Mouse (Mus musculus) brain, embryonic 18.5 days (tissue): ENCODE measurements around the gene Gsdme.

Experiments
- DNase-seq: peaks from one replicate; pipeline ENCODE4 v3.0.0-alpha.2; 2012; ENCODE audit warnings: low read depth, low spot score

The Gsdme gene

DNA sequence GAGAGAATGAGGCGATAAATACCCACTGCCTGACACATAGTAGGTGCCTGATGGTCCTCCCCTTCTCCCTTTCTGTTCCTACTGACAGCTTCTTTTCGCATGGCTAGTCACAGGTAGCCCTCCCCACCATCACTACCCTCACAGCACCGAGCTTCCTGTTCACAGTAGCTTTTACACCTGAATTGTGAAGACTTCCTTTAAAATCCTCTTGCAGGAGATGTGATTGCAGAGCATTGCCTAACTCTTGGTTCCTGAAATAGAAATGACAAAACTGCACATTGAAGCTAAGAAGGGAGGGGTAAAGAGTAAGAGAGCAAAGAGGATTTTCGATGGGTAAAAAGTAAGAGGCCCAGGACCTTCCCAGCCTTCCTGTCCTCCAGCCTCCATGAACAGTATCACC is 18.7 kb downstream of the Gsdme start:
- DNase-seq, result no peak

DNA sequence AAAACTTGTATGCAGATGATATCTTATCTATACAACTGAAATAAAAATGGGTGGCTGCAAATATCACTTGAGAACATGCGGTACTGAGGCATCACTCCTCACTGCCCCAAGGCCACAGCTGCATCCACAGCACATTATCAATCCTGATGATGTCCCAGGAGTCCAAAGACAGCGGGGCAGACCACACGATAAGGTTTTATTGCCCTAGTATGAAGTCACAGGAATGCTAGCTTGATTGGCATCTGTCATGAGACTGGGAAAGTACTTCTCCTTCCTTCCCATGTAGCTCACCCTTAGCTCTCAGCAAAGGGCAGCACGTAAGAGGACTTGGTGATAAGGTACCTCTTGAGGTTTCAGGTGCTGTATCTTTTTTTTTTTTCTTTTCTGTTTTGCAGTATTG is 19.5 kb downstream of the Gsdme start:
- DNase-seq, result no peak

DNA sequence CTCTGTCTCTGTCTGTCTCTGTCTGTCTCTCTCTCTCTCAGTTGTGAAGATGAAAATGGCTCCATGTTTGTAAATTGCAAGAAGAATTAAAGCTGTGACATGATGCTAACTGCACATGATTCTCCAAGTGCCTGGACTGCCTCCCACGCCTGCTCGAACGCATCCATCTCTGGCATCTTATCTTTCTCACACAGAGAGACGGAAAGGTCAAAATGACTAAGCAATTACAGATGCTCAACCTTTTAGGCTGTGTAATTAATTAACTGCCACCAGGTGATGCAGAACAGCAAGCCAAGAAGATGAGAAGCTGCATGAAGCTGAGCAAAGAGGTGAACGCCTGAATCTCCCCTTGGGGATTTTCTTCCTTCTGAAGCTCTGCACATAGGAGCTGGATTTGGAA is 23.2 kb downstream of the Gsdme start:
- no peak for DNase-seq

DNA sequence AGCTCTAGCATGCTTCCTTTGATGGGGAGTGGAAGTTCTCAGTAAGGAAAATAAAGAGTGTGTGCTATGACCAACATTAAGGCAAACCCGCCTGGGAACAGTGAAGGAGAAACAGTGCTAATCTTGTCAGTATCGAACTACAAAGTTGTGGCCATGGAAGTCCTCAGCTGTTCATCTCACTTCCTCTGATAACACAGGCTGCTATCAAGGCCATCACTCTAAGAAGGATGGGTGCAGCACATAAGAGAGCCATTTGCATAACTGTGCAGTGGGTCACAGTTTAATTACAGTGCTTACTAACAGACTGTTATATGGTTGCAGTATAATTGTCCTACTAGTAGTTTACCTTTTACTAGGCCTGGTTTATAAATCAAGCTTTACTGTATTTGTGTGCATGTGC is 23.8 kb downstream of the Gsdme start:
- DNase-seq, result no peak

DNA sequence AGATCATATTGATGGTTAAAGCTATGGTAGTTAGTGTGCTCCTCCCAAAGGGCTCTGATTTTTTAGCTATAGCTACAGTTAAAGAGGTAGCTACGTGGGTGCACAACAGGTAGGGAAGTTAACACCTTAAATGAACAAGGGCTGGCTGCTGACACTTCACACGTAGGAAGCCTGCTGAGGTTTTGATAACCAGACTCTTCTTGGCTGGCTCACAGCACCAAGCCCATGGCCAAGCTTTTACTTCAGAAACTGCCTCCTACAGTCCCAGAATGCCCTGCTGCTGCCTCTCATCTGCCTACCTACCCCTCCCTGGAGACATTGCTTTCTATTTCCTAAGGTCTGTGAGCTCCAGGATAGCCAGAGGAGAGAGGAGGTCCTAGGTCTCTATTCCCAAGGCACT is 25.7 kb downstream of the Gsdme start:
- no peak for DNase-seq

DNA sequence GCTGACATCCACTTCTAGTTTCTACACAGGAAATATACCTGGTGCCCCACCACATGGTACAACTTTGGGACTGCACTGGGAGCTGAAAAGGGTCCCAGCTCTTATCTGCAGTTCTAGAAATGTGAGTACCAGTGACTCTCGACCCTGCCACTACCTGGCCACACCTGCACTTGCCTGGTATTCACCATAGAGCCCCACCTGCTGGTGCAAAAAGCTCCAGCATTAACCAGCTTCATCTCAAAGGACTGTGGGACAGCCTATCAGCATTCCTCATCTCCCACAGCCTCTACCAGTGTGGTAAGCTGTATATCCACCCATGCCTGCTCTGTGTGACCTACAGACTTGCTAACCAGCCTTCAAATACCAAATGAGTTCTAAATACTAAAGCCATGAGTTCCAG is 30.7 kb downstream of the Gsdme start:
- DNase-seq, result no peak

DNA sequence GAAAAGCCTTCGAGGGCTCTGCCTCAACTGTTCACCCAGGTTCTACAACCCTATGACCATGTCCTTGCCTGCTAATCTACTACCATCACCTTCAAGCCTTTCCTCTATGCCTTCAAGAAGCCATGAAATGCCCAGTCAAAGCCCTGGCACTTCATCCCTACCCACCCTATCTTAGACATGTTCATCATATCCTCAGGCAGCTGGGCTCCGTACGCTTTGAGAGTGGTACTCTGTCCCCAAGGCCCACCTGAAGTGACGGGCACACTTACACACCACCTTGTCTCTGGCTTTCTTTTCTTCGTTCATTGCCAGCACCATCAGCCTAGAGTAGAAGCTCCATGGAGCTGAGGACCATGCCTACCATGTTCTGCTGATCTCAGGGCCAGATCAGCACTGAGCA is 32.4 kb downstream of the Gsdme start:
- no peak for DNase-seq

DNA sequence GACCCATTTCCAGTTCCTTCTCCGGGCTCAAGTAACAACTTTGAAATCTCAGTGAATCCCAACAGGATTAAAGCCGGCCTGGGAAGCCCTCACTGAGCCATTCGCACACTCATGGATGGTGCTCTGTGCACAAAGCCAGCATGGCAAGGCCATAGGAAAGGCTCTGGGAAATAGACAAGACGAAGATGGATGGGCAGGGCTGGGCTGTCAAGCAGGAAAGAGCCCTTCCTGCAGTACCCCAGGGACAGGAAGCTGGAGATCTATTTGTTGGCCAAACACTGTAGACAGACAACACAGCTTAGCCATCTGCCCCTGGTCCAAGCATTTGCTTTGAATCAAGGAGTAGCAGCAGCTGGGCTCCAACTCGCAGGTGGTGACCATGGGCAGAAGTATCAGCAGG is 35.5 kb downstream of the Gsdme start:
- no peak for DNase-seq

DNA sequence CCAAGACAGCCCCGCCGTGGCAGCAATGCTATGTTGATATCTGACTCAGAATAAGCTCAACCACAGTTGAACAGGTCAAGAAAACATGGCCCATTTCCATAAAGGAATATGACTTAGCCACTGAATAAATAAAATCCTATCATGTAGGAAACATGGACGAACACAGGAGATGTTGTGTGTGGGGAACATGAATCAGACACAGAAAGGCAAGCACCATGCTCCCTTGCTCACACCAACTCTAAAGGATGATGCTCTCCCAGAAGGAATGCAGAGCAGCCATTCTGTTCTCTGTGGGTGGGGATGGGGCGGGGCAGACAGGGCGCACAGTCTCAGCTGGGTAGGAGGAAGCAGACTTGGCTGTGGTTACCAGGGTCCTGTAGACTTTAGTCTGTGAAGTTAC is 38.4 kb downstream of the Gsdme start:
- DNase-seq, result no peak

DNA sequence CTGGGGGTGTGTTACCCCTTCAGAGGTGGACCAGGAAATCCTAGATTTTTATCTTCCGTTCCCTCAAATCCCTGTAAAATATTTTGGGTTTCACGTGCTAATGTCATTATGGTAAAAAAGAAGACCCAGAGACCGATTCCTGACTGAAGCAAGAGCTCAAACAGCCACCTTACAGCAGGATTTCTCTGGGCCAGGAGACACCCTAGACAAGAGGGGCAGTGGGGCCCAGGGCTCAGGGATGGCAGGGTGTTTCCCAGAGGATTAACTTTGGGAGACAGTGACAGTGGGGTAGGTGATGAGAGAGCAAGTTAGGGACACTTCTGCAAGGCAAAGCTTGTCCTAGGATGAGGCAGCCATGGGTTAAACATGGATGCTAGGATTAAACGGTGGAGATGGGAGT is 40.1 kb downstream of the Gsdme start:
- DNase-seq, result no peak

DNA sequence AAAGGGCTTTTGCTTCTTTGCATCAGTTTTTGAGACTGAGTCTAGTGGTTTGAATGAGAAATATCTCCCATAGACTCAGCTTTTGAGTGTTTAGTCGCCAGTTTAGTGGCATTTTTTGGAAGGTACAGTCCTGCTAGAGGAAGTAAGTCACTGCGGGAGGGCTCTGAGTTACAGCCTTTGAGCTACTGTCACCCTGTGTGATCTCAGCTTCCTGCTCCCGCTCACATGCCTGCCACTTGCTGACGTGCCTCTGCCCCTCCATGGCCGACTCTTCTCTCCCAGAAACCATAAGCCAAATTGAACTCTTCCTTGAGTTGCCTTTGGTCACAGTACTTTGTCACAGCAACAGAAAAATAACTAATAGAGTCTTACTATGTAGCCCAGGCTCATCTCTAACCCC is 40.7 kb downstream of the Gsdme start:
- no peak for DNase-seq

DNA sequence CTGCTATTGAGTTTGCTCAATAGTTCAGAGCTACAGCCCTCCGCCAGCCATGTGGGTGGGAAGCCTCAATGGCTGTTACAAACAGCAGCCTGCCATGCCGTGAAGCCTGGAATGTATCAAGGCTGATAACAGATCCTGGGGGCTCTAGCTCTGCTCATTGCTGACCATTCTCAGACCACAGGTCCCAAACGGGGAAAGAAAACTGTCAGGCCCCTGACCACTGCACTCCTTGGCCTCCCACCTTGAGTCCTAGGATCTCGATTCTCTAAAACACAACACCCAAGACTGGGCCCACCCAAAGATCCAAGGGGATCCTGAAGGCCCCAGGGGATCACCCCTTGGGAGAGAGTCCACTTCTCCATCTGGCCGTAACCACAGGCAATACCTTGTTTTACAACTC is 41.3 kb downstream of the Gsdme start:
- DNase-seq, result no peak

DNA sequence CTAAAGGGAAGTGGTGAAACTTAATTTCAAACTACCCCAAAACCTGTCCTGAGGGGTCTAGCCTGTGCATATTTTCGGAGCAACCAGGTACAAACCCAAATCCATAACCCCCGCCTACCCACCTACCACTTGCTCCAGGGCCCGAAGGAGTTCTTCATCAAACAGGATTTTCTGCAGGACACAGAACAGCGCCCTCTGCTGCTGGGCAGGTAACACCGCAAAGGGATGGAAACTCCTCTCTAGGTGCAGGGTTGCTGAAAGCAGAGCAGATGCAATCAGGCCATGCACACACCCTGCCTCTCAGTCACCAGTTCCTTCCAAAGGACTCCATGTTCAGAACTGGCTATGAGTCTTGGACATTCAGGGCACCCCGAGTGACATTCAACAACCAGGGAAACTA is 42.8 kb downstream of the Gsdme start:
- DNase-seq, result no peak

DNA sequence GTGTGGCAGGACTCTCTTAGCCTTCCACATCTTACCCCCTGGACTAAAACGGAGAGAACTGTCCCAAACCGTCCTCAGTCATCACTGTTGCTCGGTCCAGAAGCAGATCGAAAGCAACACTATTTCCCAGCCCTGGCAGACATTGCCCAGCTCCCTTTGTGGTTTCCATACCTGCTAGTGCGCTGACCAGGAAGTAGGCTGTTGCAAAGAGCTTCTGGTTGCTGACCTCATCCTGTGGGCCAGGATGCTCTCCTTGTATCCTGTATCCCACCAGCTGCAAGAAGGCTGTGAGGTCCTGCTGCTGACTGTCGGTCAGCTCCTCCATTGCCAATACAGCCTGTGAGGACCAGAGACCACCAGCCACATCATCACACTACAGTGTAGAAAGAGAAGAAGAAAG is 44.6 kb downstream of the Gsdme start:
- DNase-seq, result no peak

DNA sequence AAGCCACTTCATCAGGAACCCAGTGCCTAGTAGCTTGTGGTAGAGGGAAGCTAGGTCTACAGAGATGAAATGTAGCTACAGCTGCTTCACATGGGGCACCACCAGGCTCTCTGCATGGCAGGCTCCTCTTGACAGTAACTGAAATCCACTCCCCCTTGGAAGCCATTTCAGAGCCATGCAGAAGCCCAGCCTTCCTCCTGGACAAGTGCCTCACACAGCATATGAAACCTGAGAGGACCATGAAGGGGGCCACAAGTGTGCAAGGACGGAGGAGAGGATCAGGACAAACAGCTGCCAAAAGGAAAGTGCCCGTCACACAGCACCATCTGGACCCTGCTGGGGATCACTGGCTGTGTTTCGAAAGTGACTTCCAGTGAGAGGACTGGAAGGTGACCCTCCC is 45.0 kb downstream of the Gsdme start:
- no peak for DNase-seq

DNA sequence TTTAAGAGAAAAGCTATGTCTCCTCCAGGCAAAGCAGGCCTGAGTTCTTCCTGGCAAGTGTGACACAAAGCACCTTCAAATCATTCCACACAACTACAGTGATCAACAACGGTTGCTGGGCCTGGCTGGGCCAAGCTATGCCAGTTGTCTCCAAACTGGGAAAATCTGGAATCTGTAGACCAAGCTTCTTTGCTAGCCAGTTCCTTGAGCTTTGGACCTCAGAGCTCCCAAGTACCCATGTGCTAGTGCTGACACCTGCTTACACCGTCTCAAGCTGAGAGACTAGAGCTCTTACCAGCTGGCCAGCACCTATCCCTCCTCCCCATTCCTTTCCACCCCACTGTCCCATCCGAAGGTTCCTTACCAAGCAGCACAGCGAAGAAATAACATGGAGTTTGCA is 47.7 kb downstream of the Gsdme start:
- no peak for DNase-seq

DNA sequence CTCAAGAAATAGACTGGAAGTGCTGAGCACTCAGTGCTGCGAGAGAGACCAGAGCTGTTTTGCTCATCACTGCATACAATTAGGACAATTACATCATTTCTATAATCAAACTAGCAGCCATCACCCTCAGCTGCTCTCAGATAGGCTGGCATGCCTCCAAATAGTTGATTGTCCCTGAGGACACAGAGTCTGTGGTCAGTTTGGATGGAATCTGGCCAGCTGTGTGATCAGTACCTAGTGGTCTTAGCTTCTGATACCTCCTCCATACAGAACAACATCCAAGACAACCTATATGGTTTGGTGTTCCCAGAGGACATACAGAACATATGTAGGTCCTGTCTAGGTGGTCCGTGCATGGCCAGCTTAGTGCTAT is 48.3 kb downstream of the Gsdme start:
- DNase-seq, result no peak

DNA sequence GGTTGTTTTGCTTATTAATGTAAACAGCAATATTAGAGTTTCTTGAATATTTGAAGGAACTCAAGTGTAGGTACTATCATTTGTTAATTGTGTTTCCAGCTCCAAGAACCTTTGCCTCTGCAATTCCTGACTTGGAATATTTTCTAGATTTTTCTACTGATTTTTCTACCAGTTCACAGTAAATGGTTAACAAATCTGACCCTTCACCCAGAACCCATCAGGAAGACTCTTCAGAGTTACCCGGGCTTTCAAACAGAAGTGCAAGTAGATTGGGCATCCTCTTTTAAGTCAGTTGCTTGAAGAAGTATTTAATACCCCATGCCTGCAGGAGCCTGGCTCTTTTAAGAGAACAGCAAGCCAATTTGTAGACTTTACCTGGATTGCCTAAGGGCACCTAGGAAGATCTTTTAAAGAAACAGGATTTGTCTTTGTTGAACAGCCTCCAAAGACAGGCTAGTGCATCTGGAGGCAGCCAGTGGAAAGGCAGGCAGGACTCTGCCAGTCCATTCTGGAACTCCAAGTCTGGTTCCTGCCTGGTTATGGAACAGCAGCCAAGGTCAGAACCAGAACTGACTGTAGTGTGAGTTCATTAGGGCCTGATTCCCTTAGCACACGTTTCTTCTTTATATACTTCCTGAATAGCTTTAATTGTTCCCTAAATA is 48.8 kb downstream of the Gsdme start:
- DNase-seq, result no peak

DNA sequence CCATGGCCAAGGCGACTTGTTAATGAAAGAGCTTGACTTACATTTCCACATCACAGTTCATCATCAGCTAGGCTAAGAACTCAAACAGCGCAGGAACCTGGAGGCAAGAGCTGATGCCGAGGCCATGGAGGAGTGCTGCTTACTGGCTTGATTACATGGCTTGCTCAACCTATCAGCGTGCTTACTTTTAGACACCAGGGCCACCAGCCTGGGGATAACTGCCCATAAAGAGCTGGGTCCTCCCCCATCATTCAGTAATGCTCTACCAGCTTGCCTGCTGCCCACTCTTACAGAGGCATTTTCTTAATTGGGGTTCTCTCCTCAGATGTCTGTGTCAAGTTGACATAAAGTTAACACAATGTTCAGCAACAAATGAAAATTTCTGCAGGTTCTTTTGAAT is 58.6 kb downstream of the Gsdme start:
- DNase-seq, result no peak

DNA sequence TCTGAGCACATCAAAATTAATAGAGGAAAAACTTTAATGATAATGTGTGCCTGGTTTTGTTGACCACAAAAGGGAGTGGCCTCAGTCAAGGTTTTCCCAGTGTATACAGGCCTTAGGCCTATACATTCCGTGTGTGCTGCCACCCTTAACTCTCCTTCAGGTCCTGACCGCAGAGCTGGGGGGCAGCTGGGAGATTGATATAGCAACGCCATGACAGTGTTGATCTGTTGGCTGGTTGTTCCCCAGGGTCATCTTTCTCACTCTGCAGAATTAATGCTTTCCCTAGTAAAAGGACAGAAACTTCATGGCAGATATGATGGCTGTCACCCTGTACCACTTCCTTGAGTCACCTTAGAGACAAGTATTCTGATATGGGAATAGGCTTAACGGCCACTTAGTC is 59.3 kb downstream of the Gsdme start:
- DNase-seq, result no peak

DNA sequence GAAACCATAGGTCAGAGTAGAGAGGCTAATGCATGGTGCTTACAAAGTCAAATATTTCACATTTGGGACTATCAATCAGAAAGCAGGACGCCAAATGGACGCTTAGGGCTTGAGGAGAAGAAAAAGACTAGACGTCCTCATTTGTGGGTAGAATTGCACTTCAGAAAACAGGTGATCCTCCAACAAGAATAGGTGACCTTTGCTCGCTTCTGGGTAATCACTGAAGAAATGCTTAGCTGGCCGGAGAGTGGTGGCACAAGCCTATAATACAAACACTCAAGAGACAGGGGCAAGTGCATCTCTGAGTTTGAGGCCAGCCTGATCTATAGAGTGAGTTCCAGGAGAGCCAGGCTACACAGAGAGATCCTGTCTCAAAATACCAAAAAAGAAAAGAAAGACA is 69.8 kb downstream of the Gsdme start:
- DNase-seq, result no peak

DNA sequence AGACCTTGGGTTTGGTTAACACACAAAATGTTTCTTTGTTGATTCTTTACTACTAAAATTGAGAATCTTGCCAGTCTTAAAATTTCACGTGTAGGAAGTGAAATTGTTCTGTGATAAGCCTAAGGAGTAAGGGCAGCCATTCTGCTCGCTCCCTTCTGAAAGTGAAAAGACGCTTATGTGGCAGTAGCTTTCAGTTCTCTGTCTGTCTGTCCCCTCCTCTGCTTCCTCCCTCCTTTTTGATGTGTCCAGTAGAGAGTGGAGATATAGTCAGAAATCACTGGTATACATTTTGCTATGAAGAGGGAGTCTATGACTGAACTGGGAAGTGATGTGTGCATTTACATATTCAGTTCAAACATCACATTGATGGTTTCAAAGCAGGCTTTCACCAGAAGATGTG is 70.8 kb downstream of the Gsdme start:
- no peak for DNase-seq

DNA sequence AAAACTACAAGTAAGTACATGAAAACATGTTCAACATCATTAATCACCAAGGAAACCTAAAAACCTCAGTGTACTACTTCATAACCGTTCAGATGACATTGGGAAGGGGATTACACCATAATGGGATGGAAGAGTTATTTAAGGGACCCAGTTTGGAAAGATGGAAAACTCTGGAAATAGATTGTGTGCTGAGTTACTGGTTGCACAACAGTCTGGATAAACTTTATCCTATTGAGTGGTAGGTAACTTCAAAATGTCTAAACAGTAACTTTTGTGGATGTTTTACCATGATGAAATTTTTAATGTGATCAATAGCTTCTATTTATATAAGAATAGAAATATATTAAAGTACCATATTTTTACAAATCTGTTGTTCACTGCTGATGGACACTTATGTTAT is 71.5 kb downstream of the Gsdme start:
- no peak for DNase-seq

DNA sequence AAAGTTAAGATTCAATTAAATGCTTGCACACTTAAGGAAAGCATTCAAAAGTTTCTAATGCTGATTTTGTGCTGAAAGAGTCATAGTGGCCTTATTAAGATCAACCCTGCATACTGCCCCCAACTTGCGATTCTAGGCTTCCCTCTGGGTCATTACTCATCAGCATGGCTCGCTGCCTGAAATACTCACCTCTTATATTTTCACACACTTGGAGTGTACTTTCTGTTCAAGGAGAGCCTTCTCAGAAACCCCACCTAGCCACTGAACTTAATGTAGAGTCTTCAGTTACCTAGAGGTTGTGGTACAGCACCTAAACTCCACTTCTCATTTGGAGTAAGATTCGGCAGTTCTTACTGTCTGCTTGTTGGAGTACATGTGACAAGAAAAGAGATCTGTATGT is 72.1 kb downstream of the Gsdme start:
- no peak for DNase-seq

DNA sequence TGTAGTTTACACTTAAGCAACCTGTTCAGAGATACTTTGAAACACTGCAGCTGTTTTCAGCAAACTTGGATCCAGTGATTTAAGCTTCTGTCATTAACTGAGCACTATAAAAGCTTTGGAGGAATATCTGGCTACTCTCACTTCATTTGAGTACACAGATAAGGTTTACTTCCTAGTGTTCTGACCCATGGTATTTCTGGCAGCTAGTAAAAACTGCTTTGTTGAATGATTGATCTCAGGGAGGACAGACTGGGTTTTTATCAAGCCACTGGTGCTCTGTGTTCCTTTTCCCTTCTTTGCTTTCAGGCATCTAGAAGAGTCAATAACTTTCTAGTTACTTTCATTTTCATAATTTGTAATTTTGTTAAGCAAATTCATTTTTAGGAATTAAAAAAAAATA is 74.3 kb downstream of the Gsdme start:
- no peak for DNase-seq
